Mouse (Mus musculus): ENCODE data around the gene Pbrm1. TPM values are rescaled to one million over a fixed set of nuclear protein-coding genes. Genes with fewer than 3 reads are reported as not detected.

Gene Pbrm1
- polyA plus RNA-seq (2015; fragmentation: Illumina TruSeq; extraction: RNeasy Lipid Tissue Mini Kit (QIAGEN cat#74804); ENCODE audit: low read depth, low replicate concordance), result 23.9 TPM

GRCm38 (mm10) chr14:31018860-31019291 lies at the start of gene Pbrm1, which contains the start of gene Gnl3:
Gene Pbrm1, plus strand, starts transcription at chr14:31019138.
Gene Gnl3, minus strand, starts transcription at chr14:31019152.

DNA sequence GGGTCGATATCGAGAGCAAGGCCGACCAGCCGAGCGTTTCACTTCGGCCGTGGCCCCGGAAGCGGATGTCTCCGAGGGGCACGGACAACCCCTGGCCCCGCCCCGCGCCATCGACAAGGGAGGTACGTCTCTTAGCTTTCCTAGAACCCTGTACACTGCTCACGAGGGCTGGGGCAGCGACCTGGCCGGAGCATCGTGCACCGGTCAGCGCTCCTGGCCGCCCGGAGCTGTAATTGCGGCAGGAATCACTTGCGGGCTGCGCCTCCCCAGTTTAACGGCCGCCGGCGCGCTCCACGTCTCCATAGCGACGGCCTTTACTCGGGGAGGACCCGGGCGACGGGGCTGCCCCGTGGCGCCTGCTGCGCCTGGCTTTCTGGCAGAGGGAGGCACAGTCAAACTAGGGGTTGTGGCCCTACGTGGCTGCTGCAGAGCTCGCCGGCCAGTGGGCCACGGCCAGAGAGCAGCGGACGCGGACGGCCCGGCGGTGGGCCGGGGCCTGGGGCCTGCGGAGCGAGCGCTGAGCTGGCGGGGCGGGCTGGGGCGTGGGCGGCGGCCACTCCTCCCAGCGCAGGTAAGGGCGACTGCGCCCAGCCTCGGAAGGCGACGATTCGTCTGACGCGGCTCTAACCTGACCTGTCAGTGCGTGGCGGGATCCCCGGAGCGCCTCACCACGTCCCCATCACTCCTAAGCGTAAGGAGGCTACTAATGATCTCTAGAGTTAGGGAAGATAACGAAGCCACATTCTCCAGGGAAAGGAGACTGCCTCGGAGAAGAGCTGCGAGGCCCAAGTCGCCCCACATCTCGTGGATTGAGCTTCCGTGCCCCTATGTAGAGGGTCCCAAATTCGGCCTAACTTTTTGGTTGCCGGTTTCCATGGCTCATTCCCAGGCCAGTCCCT lies 17.4 kb upstream of the Pbrm1 start, which contains the start of the genes Glt8d1 and Spcs1:
Gene Glt8d1 (plus strand): TSS at position 94 of the 899 bp plus-strand sequence.
Gene Spcs1 (minus strand): TSS at position 366 of the 899 bp plus-strand sequence.

GRCm38 (mm10) chr14:31128826-31129219 lies 109.9 kb downstream of the Pbrm1 start, which contains the start of gene Smim4:
Gene Smim4, minus strand, starts transcription at chr14:31128956.

DNA sequence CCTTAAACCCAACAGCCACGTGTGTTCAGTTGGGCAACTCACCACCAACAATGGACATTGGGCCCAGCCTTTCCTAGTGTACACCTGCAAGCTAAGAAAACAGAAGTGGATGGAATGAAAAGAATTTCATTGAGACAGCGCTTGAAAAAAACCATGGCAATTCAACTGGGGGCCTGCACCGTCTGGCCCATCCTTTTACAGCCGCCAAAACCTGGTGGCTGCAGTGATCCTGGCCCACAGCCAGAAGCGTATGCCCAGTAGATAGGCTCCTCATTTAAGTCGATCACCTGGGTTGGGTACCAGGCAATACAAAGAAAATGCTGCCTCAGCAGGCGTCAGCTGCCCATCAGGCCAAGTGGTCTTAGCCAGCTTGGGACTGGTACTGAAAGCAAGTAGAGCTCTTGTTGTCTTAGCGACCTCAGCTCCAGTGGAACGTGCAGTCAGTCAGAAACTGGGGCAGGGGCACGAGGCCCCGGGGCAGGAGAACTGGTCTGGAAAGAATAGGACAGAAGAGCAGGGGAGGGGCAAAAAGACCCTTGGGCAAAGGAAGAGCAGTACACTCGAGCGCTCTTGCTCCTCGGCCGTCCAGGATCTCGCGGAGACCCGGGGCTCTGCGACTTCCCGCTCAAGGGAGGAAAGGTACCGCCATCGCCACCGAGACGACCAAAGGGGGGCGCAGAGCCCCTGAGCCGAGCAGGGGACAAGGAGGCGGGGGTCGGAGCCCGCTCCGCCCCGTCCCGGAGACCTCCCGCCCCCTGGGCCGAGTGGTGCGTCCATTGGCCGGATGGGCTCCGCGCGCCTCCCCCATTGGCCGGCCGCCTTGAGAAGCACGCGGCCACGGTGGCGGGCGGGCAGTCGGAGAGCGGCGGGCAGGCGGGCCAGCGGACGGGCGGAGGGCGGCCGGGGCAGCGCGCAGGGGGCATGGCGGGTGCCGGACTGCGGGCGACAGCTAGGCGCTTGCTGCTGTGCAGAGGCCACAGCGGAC lies 111.6 kb downstream of the Pbrm1 start, which contains the start of gene Nt5dc2:
Gene Nt5dc2 (plus strand): TSS at position 818 of the 985 bp plus-strand sequence.

DNA sequence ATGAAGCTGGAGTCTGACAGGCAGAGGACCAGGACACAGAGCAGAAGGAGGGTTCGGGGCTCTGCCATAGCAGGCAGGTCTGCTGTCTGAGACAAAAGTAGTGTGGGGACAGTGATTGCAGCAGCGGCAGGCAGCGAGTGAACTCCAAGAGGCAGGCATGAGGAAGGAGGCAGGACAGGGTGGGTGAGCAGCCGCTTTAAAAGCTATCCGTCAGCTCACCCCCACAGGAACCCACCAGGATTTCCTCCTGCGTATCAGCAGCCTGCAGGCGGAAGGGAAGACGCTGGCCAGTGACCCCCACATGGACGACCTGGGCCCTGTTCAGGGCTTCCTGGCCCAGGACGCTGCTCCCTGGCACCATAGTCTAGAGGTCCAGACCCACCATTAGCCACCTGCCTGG lies 149.5 kb downstream of the Pbrm1 start, which contains the start of gene Stab1:
Gene Stab1 (minus strand): TSS at position 217 of the 400 bp plus-strand sequence.

Other genes starting within 250 kb of the Pbrm1 start
- 17.9 TPM for gene Tmem110, start 193.5 kb upstream of the Pbrm1 start, polyA plus RNA-seq (2015; fragmentation: Illumina TruSeq; extraction: RNeasy Lipid Tissue Mini Kit (QIAGEN cat#74804); ENCODE audit: low read depth, low replicate concordance)
- 3.9 TPM for gene Mustn1, start 139.9 kb upstream of the Pbrm1 start, polyA plus RNA-seq (2015; fragmentation: Illumina TruSeq; extraction: RNeasy Lipid Tissue Mini Kit (QIAGEN cat#74804); ENCODE audit: low read depth, low replicate concordance)
- gene Itih4, start 132.7 kb upstream of the Pbrm1 start, polyA plus RNA-seq (2015; fragmentation: Illumina TruSeq; extraction: RNeasy Lipid Tissue Mini Kit (QIAGEN cat#74804); ENCODE audit: low read depth, low replicate concordance), result not detected
- 53.4 TPM for gene Itih3, start 95.4 kb upstream of the Pbrm1 start, polyA plus RNA-seq (2015; fragmentation: Illumina TruSeq; extraction: RNeasy Lipid Tissue Mini Kit (QIAGEN cat#74804); ENCODE audit: low read depth, low replicate concordance)
- gene Itih1, start 75.8 kb upstream of the Pbrm1 start, polyA plus RNA-seq (2015; fragmentation: Illumina TruSeq; extraction: RNeasy Lipid Tissue Mini Kit (QIAGEN cat#74804); ENCODE audit: low read depth, low replicate concordance), result not detected
- gene Nek4, start 67.8 kb upstream of the Pbrm1 start, polyA plus RNA-seq (2015; fragmentation: Illumina TruSeq; extraction: RNeasy Lipid Tissue Mini Kit (QIAGEN cat#74804); ENCODE audit: low read depth, low replicate concordance), result 13.4 TPM
- 57.9 TPM for gene Glt8d1, start 17.7 kb upstream of the Pbrm1 start, polyA plus RNA-seq (2015; fragmentation: Illumina TruSeq; extraction: RNeasy Lipid Tissue Mini Kit (QIAGEN cat#74804); ENCODE audit: low read depth, low replicate concordance)
- gene Spcs1, start 17.5 kb upstream of the Pbrm1 start, polyA plus RNA-seq (2015; fragmentation: Illumina TruSeq; extraction: RNeasy Lipid Tissue Mini Kit (QIAGEN cat#74804); ENCODE audit: low read depth, low replicate concordance), result 353 TPM
- 46.3 TPM for gene Gnl3, start within 50 bp of the Pbrm1 start, polyA plus RNA-seq (2015; fragmentation: Illumina TruSeq; extraction: RNeasy Lipid Tissue Mini Kit (QIAGEN cat#74804); ENCODE audit: low read depth, low replicate concordance)
- gene Smim4, start 109.8 kb downstream of the Pbrm1 start, polyA plus RNA-seq (2015; fragmentation: Illumina TruSeq; extraction: RNeasy Lipid Tissue Mini Kit (QIAGEN cat#74804); ENCODE audit: low read depth, low replicate concordance), result 28.6 TPM
- 6.0 TPM for gene Nt5dc2, start 111.9 kb downstream of the Pbrm1 start, polyA plus RNA-seq (2015; fragmentation: Illumina TruSeq; extraction: RNeasy Lipid Tissue Mini Kit (QIAGEN cat#74804); ENCODE audit: low read depth, low replicate concordance)
- 8.6 TPM for gene Stab1, start 149.5 kb downstream of the Pbrm1 start, polyA plus RNA-seq (2015; fragmentation: Illumina TruSeq; extraction: RNeasy Lipid Tissue Mini Kit (QIAGEN cat#74804); ENCODE audit: low read depth, low replicate concordance)
- 27.1 TPM for gene Tnnc1, start 189.2 kb downstream of the Pbrm1 start, polyA plus RNA-seq (2015; fragmentation: Illumina TruSeq; extraction: RNeasy Lipid Tissue Mini Kit (QIAGEN cat#74804); ENCODE audit: low read depth, low replicate concordance)
- 224 TPM for gene Nisch, start 197.8 kb downstream of the Pbrm1 start, polyA plus RNA-seq (2015; fragmentation: Illumina TruSeq; extraction: RNeasy Lipid Tissue Mini Kit (QIAGEN cat#74804); ENCODE audit: low read depth, low replicate concordance)
- 4.0 TPM for gene Sema3g, start 198.7 kb downstream of the Pbrm1 start, polyA plus RNA-seq (2015; fragmentation: Illumina TruSeq; extraction: RNeasy Lipid Tissue Mini Kit (QIAGEN cat#74804); ENCODE audit: low read depth, low replicate concordance)
- 5.4 TPM for gene Phf7, start 232.2 kb downstream of the Pbrm1 start, polyA plus RNA-seq (2015; fragmentation: Illumina TruSeq; extraction: RNeasy Lipid Tissue Mini Kit (QIAGEN cat#74804); ENCODE audit: low read depth, low replicate concordance)
- 108 TPM for gene Bap1, start 232.3 kb downstream of the Pbrm1 start, polyA plus RNA-seq (2015; fragmentation: Illumina TruSeq; extraction: RNeasy Lipid Tissue Mini Kit (QIAGEN cat#74804); ENCODE audit: low read depth, low replicate concordance)